Mouse (Mus musculus) urinary bladder, postnatal 25 days (tissue): ENCODE data around the gene Akr7a5.

Experiments used
- DNase-seq: peaks from one replicate; pipeline ENCODE4 v3.0.0; 2022; ENCODE audit warnings: low spot score

Gene Akr7a5

DNA sequence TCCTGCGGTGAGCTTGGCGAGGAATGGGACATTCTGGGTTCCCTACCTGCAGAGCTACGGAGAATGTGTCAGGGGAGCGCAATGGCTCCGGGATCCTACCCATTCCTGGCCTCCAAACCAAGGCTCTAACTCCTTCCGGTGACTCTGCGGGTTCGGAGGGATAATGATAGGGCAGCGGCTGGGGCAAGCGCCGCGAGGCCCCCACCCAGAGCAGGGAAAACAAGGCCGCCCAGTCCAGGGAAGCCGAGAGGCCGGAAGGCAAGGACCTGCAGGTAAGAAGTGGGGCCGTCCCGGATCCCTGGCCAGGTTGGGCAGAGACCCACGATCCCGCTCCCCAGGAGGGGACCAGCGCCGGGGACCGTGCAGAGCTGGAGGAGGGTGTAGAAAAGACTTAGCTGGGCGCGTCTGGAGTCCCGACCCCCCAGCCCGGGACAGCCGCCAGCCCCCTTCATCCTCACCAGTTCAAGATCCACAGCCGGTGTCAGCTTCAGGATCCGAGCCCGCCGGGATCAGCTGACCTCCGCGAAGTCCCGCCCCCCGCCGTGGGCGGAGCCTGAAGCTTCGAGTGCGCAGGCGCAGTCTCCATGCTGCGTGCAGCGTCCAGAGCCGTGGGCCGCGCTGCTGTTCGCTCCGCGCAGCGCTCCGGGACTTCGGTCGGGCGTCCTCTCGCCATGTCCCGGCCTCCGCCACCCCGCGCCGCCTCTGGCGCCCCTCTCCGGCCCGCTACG is at the start of gene Akr7a5, which contains the start of gene Pqlc2:
TSS of gene Akr7a5 (plus strand) at position 574 of the 728 bp plus-strand sequence.
TSS of gene Pqlc2 (minus strand) at position 538 of the 728 bp plus-strand sequence.
- DNase-seq: peak; percentile 99

DNA sequence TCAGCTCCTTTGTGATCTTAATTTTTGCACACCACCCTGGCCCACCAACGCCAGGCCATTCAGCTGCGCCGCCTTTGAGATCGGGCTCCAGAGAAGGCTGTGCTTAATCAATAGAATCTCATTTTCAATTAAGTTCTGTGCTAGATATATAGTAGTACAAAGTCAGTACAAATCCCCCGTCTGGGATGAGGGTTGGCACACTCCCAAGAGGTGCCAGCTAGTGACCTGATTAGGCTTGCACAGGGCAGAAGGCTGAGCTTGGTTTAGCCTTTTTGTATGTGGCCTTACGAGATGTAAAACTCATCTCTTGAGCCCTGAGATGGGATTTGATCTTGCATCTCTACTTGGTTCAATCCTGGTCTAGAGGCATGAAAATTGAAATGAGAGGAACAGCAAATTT is 47.6 kb upstream of the Akr7a5 start:
- DNase-seq: no peak

DNA sequence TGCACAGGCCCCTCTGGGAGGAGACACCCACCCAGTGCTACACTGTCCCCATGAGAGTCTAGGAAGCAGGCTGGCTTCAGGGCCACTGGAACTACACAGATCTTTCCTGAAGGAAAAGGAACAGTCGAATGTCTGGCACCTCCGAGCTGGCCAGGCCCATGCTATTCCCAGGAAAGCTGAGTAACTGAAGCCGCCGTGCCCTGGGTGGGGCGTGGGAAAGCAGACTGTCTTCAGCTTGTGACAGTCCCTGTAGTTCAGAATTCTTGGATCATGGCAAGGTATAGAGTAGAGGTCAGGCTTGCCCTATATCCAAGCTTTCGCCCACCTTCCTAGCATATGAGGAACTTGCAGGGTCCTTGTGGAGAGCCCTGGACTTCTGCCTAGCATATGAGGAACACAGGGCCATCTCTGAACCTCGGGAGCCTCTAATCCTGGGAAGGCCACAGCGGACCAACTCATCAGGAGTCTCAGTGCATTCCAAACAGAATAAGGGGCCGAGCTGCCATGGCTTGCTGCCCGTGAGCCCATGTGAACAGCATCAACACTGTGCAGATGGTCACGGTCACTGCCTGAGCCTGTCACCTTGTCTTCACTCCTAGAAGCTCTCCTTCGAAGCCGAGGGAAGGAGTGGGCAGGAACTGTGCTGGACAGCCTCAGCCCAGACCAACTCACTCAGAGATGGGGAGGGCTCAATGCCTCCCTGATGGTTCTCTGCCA is 44.6 kb upstream of the Akr7a5 start:
- DNase-seq: no peak

DNA sequence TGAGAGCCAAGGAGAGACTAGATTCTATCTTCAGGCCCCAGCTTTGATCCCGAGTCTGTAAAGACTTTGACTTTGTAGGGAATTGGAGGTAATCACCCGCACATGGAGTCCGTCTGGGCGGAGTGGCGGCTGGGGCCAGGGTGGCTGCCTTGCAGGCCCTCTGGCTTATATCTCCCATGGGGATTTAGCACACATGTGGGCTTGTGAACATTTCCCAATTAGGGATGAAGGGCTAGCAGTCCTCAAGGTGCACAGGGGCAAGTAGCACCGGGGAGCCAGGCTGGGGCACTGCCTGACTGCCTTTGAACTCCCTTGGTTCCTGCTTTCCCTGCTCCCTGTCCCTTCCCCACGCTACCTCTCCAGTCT is 44.1 kb upstream of the Akr7a5 start:
- DNase-seq: no peak

DNA sequence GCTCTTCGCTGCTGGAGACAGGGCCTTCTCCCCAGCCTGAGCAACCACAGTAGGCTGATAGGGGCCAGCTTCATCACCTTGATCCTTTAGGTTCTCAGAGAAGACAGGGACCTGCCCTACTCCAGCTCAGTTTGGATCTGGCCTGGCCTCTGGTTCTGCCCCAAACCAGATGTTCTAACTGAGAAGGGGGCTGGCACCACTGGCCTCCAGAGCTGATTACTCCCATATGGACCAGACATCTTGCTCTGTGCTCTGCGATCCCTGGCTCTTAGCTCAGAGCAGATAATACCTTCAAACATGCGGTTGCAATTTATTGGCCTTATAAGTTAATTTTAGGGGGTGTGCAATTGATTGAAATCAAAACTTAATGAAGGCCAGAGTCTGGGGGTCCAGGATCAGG is 43.2 kb upstream of the Akr7a5 start:
- no peak for DNase-seq

DNA sequence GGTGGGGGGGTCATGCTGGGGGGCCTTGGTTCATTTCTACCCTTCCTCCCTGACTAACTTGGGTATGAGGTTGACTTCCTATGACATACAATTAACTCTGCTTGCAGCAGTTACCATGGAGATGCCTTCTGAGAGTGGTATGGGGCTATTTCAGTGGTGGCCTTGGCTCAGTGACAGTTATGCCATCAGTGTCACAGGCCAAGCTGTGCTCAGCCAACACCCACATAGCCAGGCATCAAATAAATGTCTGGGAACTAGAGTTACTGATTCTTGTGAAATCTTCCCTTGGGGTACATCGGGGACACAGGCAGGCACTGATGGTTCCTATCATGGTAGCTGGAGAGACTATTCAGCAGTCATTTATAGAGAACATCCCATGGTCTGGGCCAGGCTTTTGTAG is 42.3 kb upstream of the Akr7a5 start:
- no peak for DNase-seq

DNA sequence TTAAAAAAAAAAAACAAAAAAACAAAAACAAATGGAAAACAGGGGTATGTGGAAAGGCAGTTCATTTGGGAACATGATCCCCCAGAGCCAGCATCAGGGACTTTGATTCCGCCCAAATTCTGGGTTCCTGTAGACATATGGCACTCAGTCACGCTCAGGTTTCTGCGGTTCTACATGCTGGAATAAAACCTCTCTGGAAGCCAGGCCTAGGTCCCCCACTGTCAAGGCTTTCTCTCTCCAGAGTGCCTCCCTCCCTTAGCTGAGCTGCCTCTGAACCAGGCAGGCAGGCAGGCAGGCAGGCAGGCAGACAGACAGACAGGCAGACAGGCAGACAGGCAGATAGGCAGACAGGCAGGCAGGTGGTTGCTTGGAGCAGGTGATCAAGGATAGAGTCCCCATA is 40.4 kb upstream of the Akr7a5 start:
- no peak for DNase-seq

DNA sequence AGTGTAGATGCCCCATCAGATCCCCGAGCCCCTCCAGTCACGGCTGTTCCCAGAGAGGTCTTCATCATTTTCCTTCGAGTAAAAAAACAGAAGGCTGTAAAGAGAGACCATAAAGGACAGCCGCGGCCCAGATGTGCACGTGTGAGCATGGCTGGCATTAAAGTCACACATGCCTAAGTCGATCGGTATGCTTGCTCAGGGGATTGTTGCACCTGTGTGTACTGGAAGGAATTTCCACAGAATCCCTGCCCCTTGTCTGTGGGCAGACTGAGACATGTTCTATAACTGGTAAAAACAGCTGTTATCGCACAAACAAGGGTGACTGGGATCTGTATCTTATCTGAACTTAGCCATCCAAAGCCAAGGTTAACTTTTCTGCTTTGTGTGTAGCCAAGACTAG is 39.0 kb upstream of the Akr7a5 start:
- no peak for DNase-seq

DNA sequence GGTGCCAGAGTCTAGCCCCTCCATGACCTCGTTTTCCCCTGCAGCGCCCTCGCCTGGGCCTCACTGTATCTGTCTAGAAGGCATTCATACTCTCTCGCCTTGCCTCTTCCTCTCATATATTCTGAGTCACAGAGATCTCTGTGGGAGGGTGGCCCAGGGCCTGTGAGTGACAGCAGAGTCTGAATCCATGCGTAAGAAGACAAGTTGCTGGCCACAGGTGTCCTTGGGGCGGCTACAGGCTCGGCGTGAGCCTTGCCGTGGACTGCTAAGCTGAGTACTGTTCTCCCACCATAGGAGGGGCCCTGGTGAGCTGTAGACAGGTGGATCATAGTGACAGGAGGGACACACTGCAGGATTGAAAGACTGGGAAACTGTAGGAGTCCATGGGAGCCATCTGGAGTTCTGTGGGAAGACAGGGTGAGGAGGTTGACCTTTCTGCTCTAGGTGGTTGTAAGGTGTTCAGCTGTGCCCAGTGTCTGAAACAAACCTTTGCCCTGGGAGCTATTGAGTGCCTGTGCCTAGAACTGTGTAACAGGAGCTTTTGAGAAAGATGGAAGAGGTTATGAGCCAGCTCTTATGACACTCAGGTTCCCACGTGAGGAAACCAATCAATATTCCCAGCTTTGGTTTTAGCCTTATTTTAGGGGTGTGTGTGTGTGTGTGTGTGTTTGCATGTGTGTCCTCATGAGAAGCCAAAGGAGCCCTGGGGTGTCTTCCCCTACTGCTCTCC is 37.4 kb upstream of the Akr7a5 start:
- no peak for DNase-seq

DNA sequence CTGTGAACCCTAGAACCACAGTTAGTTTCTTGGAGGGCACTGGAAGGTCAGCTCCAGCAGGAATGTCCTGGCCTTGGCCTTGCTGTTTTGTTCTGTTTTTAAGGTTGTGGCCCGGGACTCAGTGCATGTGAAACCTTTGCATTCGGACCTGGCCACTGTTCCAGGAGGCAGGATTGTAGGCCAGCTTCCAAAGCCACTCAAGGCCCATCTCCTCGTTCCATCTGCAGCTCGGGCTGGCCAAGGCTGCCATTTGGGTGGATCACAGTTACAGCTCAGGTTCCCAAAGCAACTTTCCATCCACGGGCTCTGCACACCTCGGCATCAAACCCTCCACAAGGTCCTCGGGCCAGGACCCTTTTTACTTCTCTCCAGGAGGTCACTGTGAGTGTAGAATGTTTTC is 36.0 kb upstream of the Akr7a5 start:
- DNase-seq: no peak

DNA sequence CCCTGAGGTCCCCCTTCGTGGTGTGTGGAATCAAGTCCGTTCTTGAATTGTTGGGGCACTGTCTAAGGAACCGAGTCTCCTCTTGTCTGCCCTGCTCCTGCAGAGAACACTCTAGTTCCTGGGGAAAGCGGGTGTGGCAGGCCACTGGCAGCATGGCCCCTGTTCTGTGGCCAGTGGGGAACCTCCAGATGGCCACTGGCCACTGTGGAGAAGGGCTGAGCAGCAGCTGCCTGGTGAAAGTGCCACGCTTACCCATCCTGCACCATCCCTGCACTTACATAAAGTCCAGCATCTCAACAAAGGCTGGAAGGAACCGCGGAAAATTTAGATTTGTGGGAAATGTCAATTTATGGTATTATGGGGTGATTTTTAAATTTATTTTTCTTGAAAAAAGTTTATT is 34.1 kb upstream of the Akr7a5 start:
- no peak for DNase-seq

DNA sequence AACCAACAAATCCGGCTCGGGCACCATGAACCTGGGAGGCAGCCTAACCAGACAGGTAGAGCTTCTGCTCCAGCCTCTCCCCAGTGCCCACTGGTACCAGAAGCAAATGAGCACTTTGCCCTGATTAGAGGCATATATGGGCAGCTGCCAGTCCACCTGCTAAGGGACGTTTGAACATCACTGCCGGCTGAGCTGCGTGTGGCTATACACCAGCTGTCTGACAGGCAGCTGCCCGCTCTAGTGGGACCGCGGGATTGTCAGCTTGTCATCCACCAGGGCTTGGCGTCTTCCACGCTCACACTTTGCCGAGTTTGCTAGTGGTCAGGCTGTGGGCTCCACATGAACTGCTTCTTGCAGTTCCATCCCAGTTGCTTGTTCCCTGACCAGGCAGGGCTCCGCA is 30.0 kb upstream of the Akr7a5 start:
- no peak for DNase-seq

DNA sequence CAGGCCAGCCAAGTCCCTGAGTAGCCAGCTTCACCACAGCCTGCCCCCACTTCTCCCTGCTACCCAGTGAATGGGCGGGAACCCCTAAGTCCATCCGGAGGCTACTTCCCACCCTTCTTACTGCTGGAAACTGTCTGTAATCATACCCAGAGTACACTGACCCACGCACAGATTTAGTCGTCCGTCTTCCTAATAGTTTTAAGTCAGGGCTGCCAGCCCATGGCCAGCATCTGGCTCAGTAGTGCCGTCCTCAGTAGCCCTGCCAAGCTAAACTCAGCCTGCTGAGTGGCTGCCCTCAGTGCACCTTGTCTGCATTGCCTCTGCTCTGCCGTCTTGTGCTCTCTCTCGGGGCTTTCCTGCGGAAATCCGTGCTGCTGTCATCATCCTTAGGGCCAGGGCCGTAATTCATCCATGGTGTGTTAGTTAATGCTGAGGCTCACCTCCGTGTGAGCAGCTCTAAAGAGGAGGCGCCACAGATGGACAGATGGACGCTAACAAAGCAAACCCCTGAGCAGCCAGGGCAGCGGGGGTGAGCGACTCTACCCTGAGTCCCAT is 28.7 kb upstream of the Akr7a5 start:
- no peak for DNase-seq

DNA sequence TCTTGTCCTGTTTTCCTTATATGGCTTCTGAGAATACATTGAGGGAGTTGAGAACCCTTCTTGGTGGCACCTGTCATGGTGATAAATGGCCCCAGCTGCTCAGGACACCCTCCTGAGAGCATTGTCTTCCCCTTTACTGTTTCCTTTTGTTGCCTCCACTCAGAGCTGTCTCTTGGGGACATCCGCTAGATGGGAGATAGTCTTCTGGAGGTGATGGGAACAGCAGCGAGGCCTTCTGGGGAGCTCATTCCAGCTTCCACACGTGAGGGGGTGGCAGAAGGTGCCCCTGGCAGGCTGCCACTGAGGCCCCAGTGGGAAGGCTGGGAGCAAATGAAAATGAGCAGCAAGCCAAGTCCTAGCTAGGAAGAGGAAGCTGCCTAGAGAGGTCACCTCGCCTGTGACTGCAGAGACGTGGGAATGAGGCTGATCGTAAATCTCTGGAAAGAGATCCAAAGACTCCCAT is 27.6 kb upstream of the Akr7a5 start:
- DNase-seq: no peak

DNA sequence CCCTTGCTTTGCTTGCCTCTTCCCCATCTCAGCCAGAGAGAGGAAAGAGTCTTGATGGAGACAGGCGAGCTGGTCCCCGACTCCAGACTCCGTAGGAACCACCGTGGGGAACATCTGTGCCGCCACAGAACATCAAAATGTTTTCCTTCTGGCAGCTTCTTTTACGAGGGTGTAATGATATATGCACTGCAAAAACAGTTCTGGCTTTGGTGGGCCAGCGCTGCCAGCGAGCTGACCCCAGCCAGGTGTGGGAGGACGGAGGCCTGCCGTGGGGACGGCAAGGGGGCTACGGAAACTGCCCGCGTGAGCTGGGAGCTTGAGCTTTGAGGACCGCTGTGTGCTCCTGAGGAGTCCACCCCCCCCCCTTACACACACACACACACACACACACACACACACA is 25.7 kb upstream of the Akr7a5 start:
- no peak for DNase-seq

DNA sequence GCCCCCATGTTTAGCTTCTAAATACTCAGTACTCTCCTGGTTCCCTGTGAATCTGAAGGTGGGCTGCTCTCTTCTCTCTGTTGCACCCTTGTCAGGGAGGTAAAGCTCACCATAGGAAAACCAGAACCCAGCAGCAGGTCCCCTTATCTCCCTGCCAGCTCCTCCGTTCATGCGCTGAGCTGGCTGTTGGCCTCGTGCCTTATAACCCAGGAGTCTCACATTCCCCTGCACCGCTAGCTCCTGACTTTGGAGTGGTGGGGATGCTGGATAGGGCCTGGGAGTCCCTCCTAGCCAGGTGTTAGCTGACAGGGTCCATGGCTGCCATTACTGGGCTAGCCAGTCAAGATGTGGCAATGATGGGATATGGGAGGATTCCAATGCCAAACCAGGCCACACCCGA is 24.3 kb upstream of the Akr7a5 start:
- DNase-seq: no peak

DNA sequence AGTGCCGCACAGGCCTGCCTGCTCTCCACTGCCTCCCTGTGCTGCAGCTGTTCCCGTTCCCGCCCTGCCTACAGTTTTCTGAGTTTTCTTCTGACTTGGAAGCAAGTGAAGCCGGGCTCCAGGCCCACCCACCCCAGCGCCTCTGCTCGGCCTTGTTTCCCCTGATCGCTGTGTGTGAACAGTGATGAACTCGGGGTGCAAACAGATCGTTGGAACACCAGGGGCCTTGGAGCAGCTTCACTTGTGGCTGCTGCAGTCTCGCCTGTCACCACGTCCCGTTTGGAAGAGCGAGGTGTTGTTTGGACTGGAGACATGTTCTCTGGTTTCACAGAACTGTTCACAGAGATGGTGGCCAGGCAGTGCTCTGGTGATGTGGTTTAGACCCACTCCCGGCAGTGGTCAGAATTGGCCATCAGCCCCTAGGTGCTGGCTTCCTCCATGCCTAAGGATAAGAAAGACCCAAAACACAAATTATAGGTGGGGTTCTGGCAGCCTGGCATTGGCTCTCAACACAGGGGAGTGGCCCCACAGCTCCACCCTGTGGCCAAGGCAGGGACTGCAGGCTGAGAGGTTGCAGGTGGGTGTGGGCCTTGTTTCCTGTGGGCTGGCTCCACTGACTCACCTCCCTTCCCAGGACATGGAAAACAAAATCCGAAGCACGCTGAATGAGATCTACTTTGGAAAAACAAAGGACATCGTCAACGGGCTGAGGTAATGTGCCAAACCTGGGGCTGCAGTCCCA is 23.3 kb upstream of the Akr7a5 start:
- DNase-seq: peak; percentile 87

DNA sequence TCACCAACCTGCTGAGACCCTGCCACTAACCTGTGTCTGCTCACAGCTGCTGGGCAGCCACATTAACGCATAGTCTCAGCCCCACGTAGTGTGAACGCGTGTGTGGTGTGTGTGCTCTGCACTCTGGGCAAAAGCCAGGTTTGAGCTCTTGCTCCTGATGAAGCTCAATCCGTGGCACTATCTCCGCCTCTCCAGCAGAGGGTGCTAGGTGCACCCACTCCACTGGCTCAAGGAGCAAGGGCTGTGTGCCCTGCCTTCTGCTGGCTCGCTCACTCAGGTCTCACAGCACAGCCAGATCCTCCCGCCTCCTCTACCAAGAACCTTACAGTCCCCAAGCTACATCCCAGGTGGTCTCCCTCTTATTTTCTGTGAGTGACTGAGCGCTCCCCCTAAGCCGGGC is 21.5 kb upstream of the Akr7a5 start:
- no peak for DNase-seq

DNA sequence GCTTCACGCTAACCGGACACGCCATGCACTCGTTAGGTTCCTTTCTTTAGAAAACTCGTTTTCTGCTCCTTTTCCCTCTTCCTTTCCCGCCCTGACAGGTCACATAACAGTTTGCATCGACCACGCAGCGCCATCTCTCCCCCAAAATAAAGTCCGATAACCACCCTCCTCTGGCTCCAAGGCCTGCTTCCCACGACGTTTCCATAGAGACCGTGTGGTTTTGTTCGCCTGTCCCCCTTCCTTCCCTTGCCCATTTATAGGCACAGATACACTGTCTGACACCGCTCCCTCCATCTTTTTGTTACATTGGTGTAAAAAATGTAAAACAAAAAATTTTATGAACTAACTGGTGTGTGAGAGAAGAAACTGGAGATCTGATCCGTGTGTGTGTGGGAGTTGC is 19.4 kb upstream of the Akr7a5 start:
- no peak for DNase-seq

DNA sequence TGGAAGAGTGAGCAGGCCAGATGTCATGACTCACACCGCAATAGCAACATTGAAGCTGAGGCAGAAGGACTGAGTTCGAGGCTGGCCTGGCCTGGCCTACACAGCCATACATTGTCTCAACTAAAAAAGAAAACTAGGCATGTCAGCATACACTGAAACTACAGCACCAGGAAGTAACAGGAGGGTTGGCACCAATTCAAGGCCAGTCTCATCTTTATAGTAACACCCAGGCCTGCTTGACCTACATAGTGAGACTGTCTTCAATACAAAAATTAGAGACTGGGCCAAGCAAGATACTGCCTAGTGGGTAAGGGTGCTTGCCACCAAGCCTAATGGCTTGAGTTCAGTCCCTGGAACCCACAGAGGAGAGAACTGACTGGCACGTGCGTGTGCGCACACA is 18.5 kb upstream of the Akr7a5 start:
- DNase-seq: no peak

DNA sequence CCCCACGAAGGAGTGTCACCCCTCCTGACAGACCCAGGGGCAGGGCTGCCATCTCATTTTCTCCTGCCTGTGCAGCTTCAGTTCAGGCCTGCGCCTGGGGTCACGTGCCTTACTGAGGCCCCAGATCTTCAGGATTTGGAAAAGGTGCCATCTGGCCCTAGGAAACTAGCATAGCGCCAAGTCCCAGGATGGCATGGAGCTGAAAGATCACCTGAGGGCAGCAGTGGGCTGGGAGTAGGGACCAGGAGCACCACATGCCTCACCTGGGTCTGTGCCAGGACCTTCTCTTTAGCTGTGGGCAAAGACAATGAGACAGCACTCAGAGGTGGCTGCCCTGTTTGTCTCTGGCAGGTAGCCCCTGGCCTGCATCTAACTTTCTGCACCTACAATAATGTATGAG is 13.0 kb upstream of the Akr7a5 start:
- no peak for DNase-seq
